Mouse (Mus musculus) heart, adult 2 months (tissue): ENCODE results near the gene Lrrc36.

Experiments
- CTCF ChIP-seq: fragments of 200-600 bp; IDR thresholded peaks from 2 replicates; pipeline ENCODE4 v1.8.1; 2022; ENCODE audit warnings: antibody characterized with exemption, mild to moderate bottlenecking, moderate library complexity
- POLR2A ChIP-seq: fragments of 200-500 bp; IDR thresholded peaks from 2 replicates; pipeline ENCODE4 v1.6.1; 2011; ENCODE audit warnings: mild to moderate bottlenecking, low read depth, low read length, control low read depth; ENCODE audit not compliant: insufficient read depth

GRCm38 (mm10) chr8:105461085-105461803 is 47.9 kb downstream of the Lrrc36 start:
- TF ChIP-seq CTCF (no peak), POLR2A (no peak)
